Mouse (Mus musculus): Measurements from ENCODE around the gene Apba3. TPM values are rescaled to one million over a fixed set of nuclear protein-coding genes. Genes with fewer than 3 reads are reported as not detected.

The Apba3 gene
- polyA plus RNA-seq, 1 experiment from 2014 or later = 55.7 TPM

DNA sequence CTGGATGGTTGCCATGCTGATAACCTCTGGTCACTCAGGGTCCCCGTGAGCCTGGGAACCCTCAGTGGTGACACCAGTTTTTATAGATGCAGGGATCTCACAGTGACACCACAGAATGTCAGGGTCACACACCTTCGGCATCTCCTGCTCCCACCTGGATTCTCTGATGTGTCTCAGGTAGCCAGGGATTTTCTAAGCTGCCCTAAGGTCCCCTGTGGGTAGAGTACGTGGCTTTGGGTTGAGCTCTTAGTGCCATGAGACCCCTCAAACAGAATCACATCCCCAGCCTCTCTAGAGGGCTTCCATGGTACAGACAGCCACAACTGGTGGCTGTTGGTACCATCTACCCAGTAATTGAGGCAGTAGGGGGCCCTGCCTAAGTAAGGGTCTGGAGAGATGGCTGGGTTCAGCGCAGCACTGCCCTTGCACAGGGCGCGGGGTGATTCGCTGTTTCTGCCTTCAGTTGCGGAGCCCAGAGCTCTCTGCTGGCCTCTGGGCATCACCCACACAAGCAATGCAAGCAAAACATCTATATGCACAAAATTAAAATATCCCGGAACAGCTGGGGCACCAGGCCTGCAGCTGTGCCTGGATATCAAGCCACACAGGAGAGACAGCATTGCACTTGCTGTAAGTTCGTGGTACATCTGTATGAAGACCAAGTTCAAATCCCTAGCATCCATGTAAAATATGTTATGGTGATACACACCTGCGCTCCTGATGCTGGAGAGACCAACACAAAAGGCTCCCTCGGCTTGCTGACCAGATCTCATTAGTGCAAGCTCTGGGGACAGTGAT lies 30.1 kb upstream of the Apba3 start:
- no peak for DNase-seq (ENCODE audit: low spot score)
- no peak overlapping the region for H3K4me3 ChIP-seq (replicated peaks; ENCODE audit: low read depth, low read length)
- no peaks in the 10 kb centered on the region; the same call in 1 of the 2 replicates for H3K4me1 ChIP-seq (replicated peaks; ENCODE audit: insufficient read depth, low read length)
- no peaks in the 10 kb centered on the region for H3K36me3 ChIP-seq (ENCODE audit: insufficient read depth, low read length)
- WGBS = 87% methylated on average over 12 of the region's 12 CpGs
- TF ChIP-seq CTCF (IDR thresholded peaks at IDR 0.05; ENCODE audit: low read depth) = no peak
- no peaks in the 10 kb centered on the region for H3K9me3 ChIP-seq (replicated peaks; ENCODE audit: low read length)
- ATAC-seq (replicated peaks; ENCODE audit: low FRiP score, low read depth) = no peak
- no peak overlapping the region for H3K9ac ChIP-seq (ENCODE audit: low read depth, low read length)
- no peak overlapping the region for H3K27ac ChIP-seq
- peaks cover 5% of the 10 kb centered on the region; the same call in 1 of the 2 replicates for H3K27me3 ChIP-seq (ENCODE audit: insufficient read depth, low read length)
- H3K4me2 ChIP-seq (ENCODE audit: low read length) = no peak overlapping the region

DNA sequence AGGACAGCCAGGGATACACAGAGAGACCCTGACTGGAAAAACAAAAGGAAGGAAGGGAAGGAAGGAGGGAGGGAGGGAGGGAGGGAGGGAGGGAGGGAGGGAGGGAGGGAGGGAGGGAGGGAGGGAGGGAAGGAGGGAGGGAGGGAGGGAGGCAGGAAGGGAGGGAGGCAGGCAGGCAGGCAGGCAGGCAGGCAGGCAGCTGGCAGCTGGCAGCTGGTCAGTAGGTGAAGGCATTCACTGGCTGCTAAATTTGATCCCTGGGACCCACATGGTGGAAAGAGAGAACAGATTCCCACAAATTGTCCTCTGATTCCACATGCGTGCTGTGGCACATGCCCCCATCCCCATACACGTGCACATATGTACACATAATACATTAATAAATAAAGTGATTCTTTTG lies 28.1 kb upstream of the Apba3 start:
- no peak overlapping the region for H3K27ac ChIP-seq
- H3K4me2 ChIP-seq (ENCODE audit: low read length) = no peak overlapping the region
- ATAC-seq (replicated peaks; ENCODE audit: low FRiP score, low read depth) (no peak), DNase-seq (ENCODE audit: low spot score) (no peak)
- H3K4me3 ChIP-seq (replicated peaks; ENCODE audit: low read depth, low read length) = no peak overlapping the region
- no peak for TF ChIP-seq CTCF (IDR thresholded peaks at IDR 0.05; ENCODE audit: low read depth)
- H3K27me3 ChIP-seq (ENCODE audit: insufficient read depth, low read length) = peaks cover 8% of the 10 kb centered on the region; the same call in 1 of the 2 replicates
- no peak overlapping the region for H3K9ac ChIP-seq (ENCODE audit: low read depth, low read length)
- H3K36me3 ChIP-seq (ENCODE audit: insufficient read depth, low read length) = no peaks in the 10 kb centered on the region
- H3K9me3 ChIP-seq (replicated peaks; ENCODE audit: low read length) = no peaks in the 10 kb centered on the region
- no peaks in the 10 kb centered on the region; the same call in 1 of the 2 replicates for H3K4me1 ChIP-seq (replicated peaks; ENCODE audit: insufficient read depth, low read length)
- 66% methylated on average over 2 of the region's 2 CpGs for WGBS

DNA sequence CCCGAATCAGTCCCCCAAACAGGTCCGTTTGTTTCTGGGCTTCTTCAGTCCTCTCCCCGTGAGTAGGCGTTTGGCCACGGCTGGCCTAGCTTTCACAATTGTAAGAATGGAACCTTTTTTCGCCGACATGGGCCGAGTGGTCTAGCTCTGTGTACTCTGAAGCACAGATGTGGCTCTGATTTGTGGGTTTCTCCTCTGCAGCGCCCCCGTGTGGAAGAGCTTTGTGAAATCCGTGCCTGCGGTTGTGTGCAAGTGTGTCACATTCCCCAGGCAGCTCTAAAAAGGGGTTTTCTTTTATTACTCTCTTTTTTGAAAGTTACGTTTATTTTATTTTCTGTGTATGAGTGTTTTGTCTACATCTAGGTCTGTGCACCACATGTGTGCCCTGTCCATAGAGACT lies 25.9 kb upstream of the Apba3 start:
- H3K4me3 ChIP-seq (replicated peaks; ENCODE audit: low read depth, low read length) = no peak overlapping the region
- peaks cover 8% of the 10 kb centered on the region; the same call in 1 of the 2 replicates for H3K27me3 ChIP-seq (ENCODE audit: insufficient read depth, low read length)
- H3K27ac ChIP-seq = no peak overlapping the region
- peak; percentile 72 for TF ChIP-seq CTCF (IDR thresholded peaks at IDR 0.05; ENCODE audit: low read depth)
- no peaks in the 10 kb centered on the region for H3K9me3 ChIP-seq (replicated peaks; ENCODE audit: low read length)
- no peaks in the 10 kb centered on the region for H3K36me3 ChIP-seq (ENCODE audit: insufficient read depth, low read length)
- 33% methylated on average over 13 of the region's 13 CpGs for WGBS
- no peak for ATAC-seq (replicated peaks; ENCODE audit: low FRiP score, low read depth)
- 0 out of 2 replicates have a peak, but pooled peaks cover 2% of the 10 kb centered on the region for H3K4me1 ChIP-seq (replicated peaks; ENCODE audit: insufficient read depth, low read length)
- peak; percentile 61 for DNase-seq (ENCODE audit: low spot score)
- H3K4me2 ChIP-seq (ENCODE audit: low read length) = no peak overlapping the region
- H3K9ac ChIP-seq (ENCODE audit: low read depth, low read length) = no peak overlapping the region

DNA sequence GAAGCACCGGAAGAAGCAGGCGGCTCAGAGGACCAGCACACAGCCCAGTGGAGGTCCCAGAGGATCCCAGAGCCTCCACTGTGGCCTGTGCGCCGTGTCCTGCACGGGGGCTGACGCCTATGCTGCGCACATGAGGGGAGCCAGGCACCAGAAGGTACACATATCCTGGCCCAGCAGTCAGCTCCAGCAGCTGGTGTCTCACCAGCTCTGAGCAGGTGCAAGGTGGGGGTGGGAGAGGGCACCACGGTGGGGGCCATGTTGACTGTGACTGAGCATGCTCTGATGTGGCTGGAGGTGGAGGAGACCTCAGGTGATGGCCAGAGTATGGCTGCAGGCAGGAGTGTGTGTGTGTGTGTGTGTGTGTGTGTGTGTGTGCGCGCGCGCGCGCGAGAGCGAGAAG lies 24.7 kb upstream of the Apba3 start:
- no peak overlapping the region for H3K4me3 ChIP-seq (replicated peaks; ENCODE audit: low read depth, low read length)
- no peak for TF ChIP-seq CTCF (IDR thresholded peaks at IDR 0.05; ENCODE audit: low read depth)
- H3K4me1 ChIP-seq (replicated peaks; ENCODE audit: insufficient read depth, low read length) = 0 out of 2 replicates have a peak, but pooled peaks cover 2% of the 10 kb centered on the region
- DNase-seq (ENCODE audit: low spot score) (no peak), ATAC-seq (replicated peaks; ENCODE audit: low FRiP score, low read depth) (no peak)
- H3K4me2 ChIP-seq (ENCODE audit: low read length) = no peak overlapping the region
- no peak overlapping the region for H3K9ac ChIP-seq (ENCODE audit: low read depth, low read length)
- no peaks in the 10 kb centered on the region for H3K9me3 ChIP-seq (replicated peaks; ENCODE audit: low read length)
- no peak overlapping the region for H3K27ac ChIP-seq
- H3K27me3 ChIP-seq (ENCODE audit: insufficient read depth, low read length) = peaks cover 8% of the 10 kb centered on the region; the same call in 1 of the 2 replicates
- WGBS = 91% methylated on average over 16 of the region's 16 CpGs
- no peaks in the 10 kb centered on the region for H3K36me3 ChIP-seq (ENCODE audit: insufficient read depth, low read length)

DNA sequence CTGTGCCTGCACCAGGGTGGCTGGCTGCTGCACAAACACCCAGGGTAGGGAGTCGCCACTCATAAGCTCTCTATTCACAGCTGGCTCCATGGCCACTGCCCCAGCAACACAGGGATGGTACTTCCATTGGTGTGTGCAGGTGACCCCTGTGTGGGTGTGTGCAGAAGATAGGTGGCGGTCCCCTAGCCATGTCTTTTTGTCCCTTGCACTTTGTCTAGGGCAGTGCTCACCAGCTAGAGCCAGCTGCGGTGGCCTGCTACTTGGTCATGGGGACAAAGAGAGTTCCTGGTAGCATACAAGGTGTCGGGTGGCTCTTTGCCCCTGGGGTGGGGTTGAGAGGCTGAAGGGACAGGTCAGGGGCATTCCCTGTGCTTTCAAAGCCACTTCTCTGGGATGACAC lies 22.6 kb upstream of the Apba3 start:
- Histone ChIP-seq H3K4me3 (replicated peaks; ENCODE audit: low read depth, low read length) (no peak overlapping the region), H3K4me1 (replicated peaks; ENCODE audit: insufficient read depth, low read length) (0 out of 2 replicates have a peak, but pooled peaks cover 2% of the 10 kb centered on the region), H3K27ac (no peak overlapping the region), H3K4me2 (ENCODE audit: low read length) (no peak overlapping the region), H3K9me3 (replicated peaks; ENCODE audit: low read length) (no peaks in the 10 kb centered on the region), H3K36me3 (ENCODE audit: insufficient read depth, low read length) (no peaks in the 10 kb centered on the region), H3K9ac (ENCODE audit: low read depth, low read length) (no peak overlapping the region), H3K27me3 (ENCODE audit: insufficient read depth, low read length) (peaks cover 8% of the 10 kb centered on the region; the same call in 1 of the 2 replicates)
- 0 out of 2 replicates have a peak, but pooled peaks have one; percentile 11 for ATAC-seq (replicated peaks; ENCODE audit: low FRiP score, low read depth)
- DNase-seq (ENCODE audit: low spot score) = no peak
- no peak for TF ChIP-seq CTCF (IDR thresholded peaks at IDR 0.05; ENCODE audit: low read depth)
- 73% methylated on average over 4 of the region's 4 CpGs for WGBS

DNA sequence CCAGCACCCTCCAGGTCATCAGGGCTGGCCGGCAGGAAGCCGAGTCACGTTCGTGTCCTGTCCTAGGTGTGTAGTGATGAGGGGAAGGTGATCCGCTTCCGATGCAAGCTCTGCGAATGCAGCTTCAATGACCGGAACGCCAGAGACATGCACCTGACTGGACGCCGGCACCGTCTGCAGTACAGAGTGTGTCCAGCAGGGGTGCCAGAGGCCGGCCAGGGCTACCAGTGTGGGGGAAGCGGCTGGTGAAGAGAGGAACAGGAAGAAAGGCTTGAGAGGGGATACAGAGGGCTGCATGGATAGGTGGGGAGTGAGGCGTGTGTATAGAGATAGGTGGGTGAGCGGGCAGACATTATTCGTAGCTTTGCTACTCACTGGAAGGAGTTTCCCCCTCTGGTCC lies 22.2 kb upstream of the Apba3 start:
- ATAC-seq (replicated peaks; ENCODE audit: low FRiP score, low read depth) = peak; percentile 58
- Histone ChIP-seq H3K27me3 (ENCODE audit: insufficient read depth, low read length) (peaks cover 8% of the 10 kb centered on the region; the same call in 1 of the 2 replicates), H3K9me3 (replicated peaks; ENCODE audit: low read length) (no peaks in the 10 kb centered on the region), H3K9ac (ENCODE audit: low read depth, low read length) (no peak overlapping the region), H3K4me3 (replicated peaks; ENCODE audit: low read depth, low read length) (no peak overlapping the region), H3K36me3 (ENCODE audit: insufficient read depth, low read length) (no peaks in the 10 kb centered on the region), H3K27ac (no peak overlapping the region), H3K4me1 (replicated peaks; ENCODE audit: insufficient read depth, low read length) (0 out of 2 replicates have a peak, but pooled peaks cover 2% of the 10 kb centered on the region), H3K4me2 (ENCODE audit: low read length) (no peak overlapping the region)
- TF ChIP-seq CTCF (IDR thresholded peaks at IDR 0.05; ENCODE audit: low read depth) = peak; percentile 94
- DNase-seq (ENCODE audit: low spot score) = peak; percentile 80
- WGBS = 7% methylated on average over 17 of the region's 17 CpGs
